Mouse (Mus musculus) G1E (cell line): ENCODE measurements around the gene Pus10.

ENCODE experiments used
- CTCF ChIP-seq: IDR thresholded peaks from 2 replicates; pipeline ENCODE4 v1.5.1; 2012; ENCODE audit warnings: low read depth, low read length, inconsistent platforms, mixed read lengths
- GATA1 ChIP-seq: IDR thresholded peaks from 2 replicates; pipeline ENCODE4 v1.6.1; 2012; ENCODE audit warnings: borderline replicate concordance, low read length, inconsistent platforms, mixed read lengths
- POLR2AphosphoS5 ChIP-seq: IDR thresholded peaks from 2 replicates; pipeline ENCODE4 v1.6.1; 2012; ENCODE audit warnings: low read depth, low read length, inconsistent platforms; ENCODE audit not compliant: insufficient replicate concordance
- TAL1 ChIP-seq: conservative IDR thresholded peaks from 2 replicates; pipeline ENCODE4 v1.6.1; 2012; ENCODE audit warnings: low read depth, low read length, inconsistent platforms, mixed read lengths

- TF ChIP-seq CTCF (no peak), POLR2AphosphoS5 (no peak), TAL1 (no peak), GATA1 (no peak)
Measured at GRCm38 (mm10) chr11:23718856-23719255, 53.4 kb downstream of the Pus10 start.
